Mouse (Mus musculus): ENCODE measurements around the gene Zkscan16. TPM values are rescaled to one million over a fixed set of nuclear protein-coding genes. Genes with fewer than 3 reads are reported as not detected.

Zkscan16 gene
- 0.97 and 1.4 TPM in 2 replicates for polyA plus RNA-seq (2014; fragmentation: Nextera tagmentation; extraction: Ambion mirVana)

DNA sequence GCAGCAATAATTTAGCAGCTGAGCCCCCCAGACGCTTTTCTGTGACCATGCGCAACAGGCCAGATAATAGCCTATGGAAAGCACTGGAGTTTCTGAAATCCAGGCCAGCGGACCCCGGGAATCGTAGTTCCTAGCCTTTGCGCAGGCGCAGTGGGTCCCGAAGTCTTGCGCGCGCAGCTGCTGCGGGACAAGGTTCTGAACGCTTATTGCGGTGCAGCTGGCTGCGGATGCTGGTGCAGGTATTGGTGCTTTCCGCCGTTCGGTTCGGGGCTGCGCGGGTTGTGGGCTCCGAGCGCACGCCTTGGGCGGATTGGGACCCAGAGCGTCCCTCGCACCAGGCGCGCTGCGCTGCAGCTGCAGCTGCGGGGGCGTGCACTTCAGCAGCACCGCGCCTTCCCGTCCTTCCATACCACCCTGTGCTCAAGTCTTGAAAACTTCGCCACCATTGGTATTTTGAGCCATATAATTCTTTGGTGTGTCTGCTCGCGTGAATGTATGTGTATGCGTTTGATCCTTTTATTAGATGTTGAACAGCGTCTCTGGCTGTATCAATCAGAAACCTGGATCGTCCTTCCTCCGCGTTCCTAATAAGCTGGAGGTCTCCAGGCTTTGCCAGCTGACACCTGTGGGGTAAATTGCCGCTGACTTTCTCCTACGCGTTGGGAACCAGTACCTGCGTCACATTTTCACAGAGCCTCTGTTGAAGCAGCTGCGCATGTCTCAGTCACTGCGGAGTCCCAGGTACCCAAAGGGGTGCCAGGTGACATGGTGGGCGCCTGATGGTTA, at the start of gene Zkscan16:
Gene Zkscan16, plus strand, starts transcription at position 209 of the 786 bp plus-strand sequence.
- H3K4me2 ChIP-seq (ENCODE audit: low read depth, low read length) = peak within 1 kb of the TSS; percentile 85
- no peaks in the 10 kb centered on the region; the same call in 1 of the 2 replicates for H3K4me1 ChIP-seq (ENCODE audit: control insufficient read depth, insufficient read depth, low read length)
- no peaks in the 10 kb centered on the region for H3K9me3 ChIP-seq (replicated peaks; ENCODE audit: control insufficient read depth, low read length)
- no peaks in the 10 kb centered on the region for H3K36me3 ChIP-seq (replicated peaks; ENCODE audit: control insufficient read depth, insufficient read depth, low read depth, low read length)
- peak within 1 kb of the TSS; percentile 75 for H3K4me3 ChIP-seq (ENCODE audit: low read depth, low read length)
- peak within 1 kb of the TSS; percentile 77 for H3K9ac ChIP-seq (replicated peaks; ENCODE audit: low read length)
- DNase-seq (ENCODE audit: low spot score) = peak; percentile 96
- no peak within 1 kb of the TSS for H3K27ac ChIP-seq (replicated peaks; ENCODE audit: low read depth, low read length)
- under 1% methylated on average over 50 of the region's 50 CpGs for WGBS
- no peaks in the 10 kb centered on the region for H3K27me3 ChIP-seq (ENCODE audit: control insufficient read depth, insufficient read depth, low read length)
- peak; percentile 84 for ATAC-seq (replicated peaks; ENCODE audit: insufficient number of reproducible peaks, low FRiP score, low TSS enrichment, low read depth)

DNA sequence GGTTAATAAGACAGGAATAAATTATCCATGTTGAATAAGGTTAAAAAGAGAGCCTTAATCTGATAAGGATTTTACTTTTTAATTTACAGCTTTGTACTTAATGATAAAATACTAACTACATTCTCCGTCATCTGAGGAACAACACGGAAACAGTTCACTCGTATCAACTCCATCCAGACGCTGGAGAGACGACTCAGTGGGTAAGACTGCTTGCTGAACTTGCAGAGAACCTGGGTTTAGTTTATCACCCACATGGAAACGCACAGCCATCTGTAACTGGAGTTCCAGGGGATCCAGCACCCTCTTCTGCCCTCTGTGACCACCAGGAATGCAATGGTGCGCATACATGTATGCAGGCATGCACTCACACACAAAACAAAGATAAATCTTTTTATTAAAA, 49.0 kb upstream of the Zkscan16 start:
- ATAC-seq (replicated peaks; ENCODE audit: insufficient number of reproducible peaks, low FRiP score, low TSS enrichment, low read depth) (no peak), DNase-seq (ENCODE audit: low spot score) (no peak)
- WGBS = 81% methylated on average over 7 of the region's 7 CpGs

DNA sequence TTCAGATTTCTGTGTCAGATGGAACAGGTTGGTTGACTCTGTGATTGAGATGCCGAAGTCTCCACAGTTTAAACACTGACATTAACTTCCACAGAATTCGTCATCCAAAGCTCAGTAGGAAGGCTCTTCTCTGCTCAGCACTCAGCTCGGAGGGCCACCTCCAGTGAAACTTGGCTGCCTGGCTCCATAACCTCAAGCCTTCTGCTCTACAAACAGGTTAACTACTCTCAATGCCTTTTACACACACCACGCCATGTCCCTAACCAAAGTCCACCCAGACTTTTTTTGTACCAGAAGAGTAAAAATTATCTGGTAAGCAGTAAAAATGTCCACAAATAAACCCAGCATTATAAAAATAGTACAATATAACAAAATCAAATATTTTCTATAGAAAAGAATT, 46.0 kb upstream of the Zkscan16 start:
- H3K9me3 ChIP-seq (replicated peaks; ENCODE audit: control insufficient read depth, low read length) = no peaks in the 10 kb centered on the region
- WGBS = 70% methylated on average over 4 of the region's 4 CpGs
- H3K9ac ChIP-seq (replicated peaks; ENCODE audit: low read length) = no peak overlapping the region
- DNase-seq (ENCODE audit: low spot score) (no peak), ATAC-seq (replicated peaks; ENCODE audit: insufficient number of reproducible peaks, low FRiP score, low TSS enrichment, low read depth) (no peak)
- H3K4me3 ChIP-seq (ENCODE audit: low read depth, low read length) = no peak overlapping the region
- no peak overlapping the region for H3K27ac ChIP-seq (replicated peaks; ENCODE audit: low read depth, low read length)
- no peaks in the 10 kb centered on the region for H3K4me1 ChIP-seq (ENCODE audit: control insufficient read depth, insufficient read depth, low read length)
- no peaks in the 10 kb centered on the region for H3K36me3 ChIP-seq (replicated peaks; ENCODE audit: control insufficient read depth, insufficient read depth, low read depth, low read length)
- no peaks in the 10 kb centered on the region for H3K27me3 ChIP-seq (ENCODE audit: control insufficient read depth, insufficient read depth, low read length)
- H3K4me2 ChIP-seq (ENCODE audit: low read depth, low read length) = no peak overlapping the region

More for the DNA sequence above, 49.0 kb upstream of the Zkscan16 start:
- Histone ChIP-seq H3K9ac (replicated peaks; ENCODE audit: low read length) (no peak overlapping the region), H3K4me2 (ENCODE audit: low read depth, low read length) (no peak overlapping the region), H3K4me3 (ENCODE audit: low read depth, low read length) (no peak overlapping the region), H3K9me3 (replicated peaks; ENCODE audit: control insufficient read depth, low read length) (no peaks in the 10 kb centered on the region), H3K27me3 (ENCODE audit: control insufficient read depth, insufficient read depth, low read length) (no peaks in the 10 kb centered on the region), H3K4me1 (ENCODE audit: control insufficient read depth, insufficient read depth, low read length) (no peaks in the 10 kb centered on the region), H3K36me3 (replicated peaks; ENCODE audit: control insufficient read depth, insufficient read depth, low read depth, low read length) (no peaks in the 10 kb centered on the region), H3K27ac (replicated peaks; ENCODE audit: low read depth, low read length) (no peak overlapping the region)

DNA sequence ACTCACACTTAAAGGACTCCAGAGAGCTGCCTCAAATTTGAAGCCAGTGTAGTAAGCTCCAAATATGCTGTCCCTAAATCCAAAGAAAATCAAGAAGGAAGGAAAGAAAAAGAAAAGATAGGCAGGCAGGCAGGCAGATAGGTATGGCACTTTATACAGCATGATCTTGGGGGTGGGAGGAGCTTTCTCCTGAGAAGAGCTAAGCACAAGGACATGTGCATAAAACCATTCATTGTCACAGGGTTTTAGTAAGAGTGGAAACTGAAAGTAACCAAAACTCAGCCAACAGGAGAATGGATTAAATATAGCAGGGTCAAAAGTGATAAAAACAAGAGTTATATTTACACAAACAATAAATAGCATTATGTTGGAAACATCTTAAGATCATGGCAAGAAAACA, 45.1 kb upstream of the Zkscan16 start:
- Histone ChIP-seq H3K27me3 (ENCODE audit: control insufficient read depth, insufficient read depth, low read length) (no peaks in the 10 kb centered on the region), H3K9me3 (replicated peaks; ENCODE audit: control insufficient read depth, low read length) (no peaks in the 10 kb centered on the region), H3K36me3 (replicated peaks; ENCODE audit: control insufficient read depth, insufficient read depth, low read depth, low read length) (no peaks in the 10 kb centered on the region), H3K4me3 (ENCODE audit: low read depth, low read length) (no peak overlapping the region), H3K4me1 (ENCODE audit: control insufficient read depth, insufficient read depth, low read length) (no peaks in the 10 kb centered on the region), H3K9ac (replicated peaks; ENCODE audit: low read length) (no peak overlapping the region), H3K27ac (replicated peaks; ENCODE audit: low read depth, low read length) (no peak overlapping the region), H3K4me2 (ENCODE audit: low read depth, low read length) (no peak overlapping the region)
- DNase-seq (ENCODE audit: low spot score) (no peak), ATAC-seq (replicated peaks; ENCODE audit: insufficient number of reproducible peaks, low FRiP score, low TSS enrichment, low read depth) (no peak)

DNA sequence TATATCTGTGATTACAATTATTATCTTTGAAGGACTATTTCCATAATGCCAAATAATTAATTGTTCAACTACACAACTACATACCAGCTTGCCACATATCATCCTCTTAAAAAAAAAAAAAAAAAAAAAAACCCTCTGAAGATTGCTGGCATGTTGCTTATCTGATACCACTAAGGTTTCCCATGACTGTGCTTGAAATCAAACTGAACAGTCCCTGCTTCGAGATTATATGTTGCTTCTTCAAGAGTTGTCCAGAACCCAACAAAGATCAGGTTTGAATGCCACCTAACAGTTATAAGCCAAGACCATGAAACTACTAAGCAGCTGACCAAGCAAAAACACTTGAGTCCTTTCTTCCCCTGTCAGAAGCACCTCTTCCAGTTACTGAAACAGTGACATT, 36.0 kb upstream of the Zkscan16 start:
- H3K27me3 ChIP-seq (ENCODE audit: control insufficient read depth, insufficient read depth, low read length) = no peaks in the 10 kb centered on the region
- 97% methylated on average over 1 of the region's 1 CpGs for WGBS
- no peak for ATAC-seq (replicated peaks; ENCODE audit: insufficient number of reproducible peaks, low FRiP score, low TSS enrichment, low read depth)

DNA sequence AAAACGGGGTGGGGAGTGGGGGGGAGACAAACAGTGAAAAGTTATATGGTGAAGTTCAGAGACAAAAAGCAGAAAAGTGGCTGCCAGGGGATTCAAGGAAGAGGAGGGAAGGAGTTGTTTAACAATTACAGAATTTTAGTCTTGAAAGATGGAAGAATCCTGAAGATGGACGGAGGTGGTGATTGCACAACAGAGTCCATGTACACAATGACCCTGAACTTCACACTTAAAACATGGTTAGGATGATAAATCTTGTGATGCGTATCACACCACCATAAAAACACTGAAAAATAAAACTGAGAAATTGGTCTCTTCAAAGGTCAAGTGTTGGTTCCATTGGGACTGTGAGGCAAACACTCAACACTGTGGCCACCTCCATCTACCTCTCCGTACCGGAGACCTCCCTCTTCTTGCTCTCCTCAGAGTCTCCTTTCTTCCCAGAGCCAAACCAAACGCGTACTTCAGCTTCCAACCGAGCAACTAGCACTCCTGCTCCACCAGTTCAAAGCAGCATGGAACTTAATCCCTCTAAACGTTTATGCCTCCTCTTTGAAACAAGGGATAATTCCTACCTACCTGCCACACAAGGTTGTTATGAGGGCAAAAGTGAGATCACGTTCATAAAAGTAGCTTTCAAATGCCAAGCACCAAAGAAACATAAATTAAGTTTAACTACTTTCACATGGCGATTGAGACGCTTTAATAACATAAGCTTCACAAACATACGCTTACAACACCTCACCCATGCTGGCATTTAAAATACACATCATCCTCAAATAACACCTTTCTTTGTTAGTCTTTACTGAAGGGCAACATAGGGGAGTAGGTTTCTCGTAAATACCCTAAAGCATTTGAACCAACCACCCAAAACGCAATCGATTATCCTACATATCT, 33.0 kb upstream of the Zkscan16 start:
- Histone ChIP-seq H3K9ac (replicated peaks; ENCODE audit: low read length) (peak overlapping the region; percentile 96; the same call in 1 of the 2 replicates), H3K9me3 (replicated peaks; ENCODE audit: control insufficient read depth, low read length) (no peaks in the 10 kb centered on the region), H3K4me1 (ENCODE audit: control insufficient read depth, insufficient read depth, low read length) (no peaks in the 10 kb centered on the region), H3K4me3 (ENCODE audit: low read depth, low read length) (peak overlapping the region; percentile 93), H3K27ac (replicated peaks; ENCODE audit: low read depth, low read length) (0 out of 2 replicates have a peak overlapping the region, but pooled peaks have one; percentile 95), H3K27me3 (ENCODE audit: control insufficient read depth, insufficient read depth, low read length) (no peaks in the 10 kb centered on the region), H3K36me3 (replicated peaks; ENCODE audit: control insufficient read depth, insufficient read depth, low read depth, low read length) (no peaks in the 10 kb centered on the region), H3K4me2 (ENCODE audit: low read depth, low read length) (peak overlapping the region; percentile 61)
- WGBS = 33% methylated on average over 16 of the region's 16 CpGs
- DNase-seq (ENCODE audit: low spot score) (no peak), ATAC-seq (replicated peaks; ENCODE audit: insufficient number of reproducible peaks, low FRiP score, low TSS enrichment, low read depth) (no peak)

More for the DNA sequence above, 36.0 kb upstream of the Zkscan16 start:
- Histone ChIP-seq H3K4me3 (ENCODE audit: low read depth, low read length) (no peak overlapping the region), H3K36me3 (replicated peaks; ENCODE audit: control insufficient read depth, insufficient read depth, low read depth, low read length) (no peaks in the 10 kb centered on the region), H3K9me3 (replicated peaks; ENCODE audit: control insufficient read depth, low read length) (no peaks in the 10 kb centered on the region), H3K9ac (replicated peaks; ENCODE audit: low read length) (no peak overlapping the region), H3K4me1 (ENCODE audit: control insufficient read depth, insufficient read depth, low read length) (no peaks in the 10 kb centered on the region), H3K4me2 (ENCODE audit: low read depth, low read length) (no peak overlapping the region), H3K27ac (replicated peaks; ENCODE audit: low read depth, low read length) (no peak overlapping the region)
- no peak for DNase-seq (ENCODE audit: low spot score)

DNA sequence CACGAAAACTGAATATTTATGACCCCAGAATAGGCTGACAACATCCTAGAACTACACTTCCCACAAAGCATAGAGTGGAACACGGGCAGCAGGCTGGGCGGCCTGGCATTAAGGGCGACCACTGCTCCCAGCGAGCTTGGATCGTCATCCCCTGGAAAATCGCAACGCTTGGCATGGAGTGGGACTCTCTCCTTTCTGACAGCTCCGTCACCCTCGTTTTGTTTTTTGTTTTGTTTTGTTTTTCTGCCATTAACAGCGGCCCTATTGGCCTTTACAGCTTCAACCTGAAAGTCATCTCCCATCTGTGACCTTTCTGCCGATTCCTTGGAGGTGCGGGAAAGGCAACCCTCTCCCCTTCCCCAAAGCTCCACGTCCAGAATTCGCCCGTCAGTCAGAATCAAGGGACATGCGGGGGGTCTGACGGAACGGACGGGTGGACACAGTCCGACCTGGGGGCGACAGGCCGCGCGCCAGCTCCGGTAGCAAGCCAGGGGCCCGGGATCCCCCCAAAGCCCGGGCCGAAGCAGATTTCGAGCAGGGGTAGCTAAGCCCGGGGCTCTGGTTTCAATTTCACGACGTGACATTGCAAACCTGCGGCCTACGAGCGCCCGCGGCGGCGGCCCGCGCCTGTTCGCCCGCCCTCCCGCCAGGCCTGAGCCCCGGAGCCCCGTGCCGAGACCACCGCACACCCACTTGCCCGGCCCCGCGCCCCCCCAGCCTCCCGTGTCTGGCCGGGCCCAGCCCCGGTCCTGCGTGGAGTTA, 32.2 kb upstream of the Zkscan16 start:
- DNase-seq (ENCODE audit: low spot score) (peak; percentile 74), ATAC-seq (replicated peaks; ENCODE audit: insufficient number of reproducible peaks, low FRiP score, low TSS enrichment, low read depth) (peak; percentile 68)
- Histone ChIP-seq H3K27ac (replicated peaks; ENCODE audit: low read depth, low read length) (peak overlapping the region; percentile 95), H3K36me3 (replicated peaks; ENCODE audit: control insufficient read depth, insufficient read depth, low read depth, low read length) (no peaks in the 10 kb centered on the region), H3K4me3 (ENCODE audit: low read depth, low read length) (peak overlapping the region; percentile 93), H3K4me1 (ENCODE audit: control insufficient read depth, insufficient read depth, low read length) (no peaks in the 10 kb centered on the region), H3K9ac (replicated peaks; ENCODE audit: low read length) (peak overlapping the region; percentile 96), H3K9me3 (replicated peaks; ENCODE audit: control insufficient read depth, low read length) (no peaks in the 10 kb centered on the region), H3K27me3 (ENCODE audit: control insufficient read depth, insufficient read depth, low read length) (no peaks in the 10 kb centered on the region), H3K4me2 (ENCODE audit: low read depth, low read length) (peak overlapping the region; percentile 61)
- WGBS = under 1% methylated on average over 54 of the region's 56 CpGs

Data from embryonic facial prominence, embryonic 11.5 days (tissue).